Mouse (Mus musculus) left cerebral cortex, postnatal 36 days (tissue): ENCODE data around the gene Tnfsf11. TPM values are rescaled to one million over a fixed set of nuclear protein-coding genes. Genes with fewer than 3 reads are reported as not detected.

Source experiments
- DNase-seq, 2 experiments: peaks; one replicate each; pipeline ENCODE4 v3.0.0; 2021 to 2022; ENCODE audit warnings: low spot score in 2 of 2, mixed read lengths in 1 of 2
- intact Hi-C: fragments of 180-260 bp; cut with DNase I; formaldehyde crosslinking; loops from one replicate; pipeline ENCODE4 v1.15.1; 2025
- total RNA-seq, 2 experiments: library from RNA; stranded (reverse); gene quantifications; 2 replicates each; pipeline ENCODE4 v1.2.3; 2021

Gene Tnfsf11
- total RNA-seq, result not detected

GRCm38 (mm10) chr14:78307286-78308237, at the start of gene Tnfsf11:
TSS of gene Tnfsf11 (minus strand) at chr14:78308043.
- intact Hi-C loops, result no loop called here
- no peak for DNase-seq

DNA sequence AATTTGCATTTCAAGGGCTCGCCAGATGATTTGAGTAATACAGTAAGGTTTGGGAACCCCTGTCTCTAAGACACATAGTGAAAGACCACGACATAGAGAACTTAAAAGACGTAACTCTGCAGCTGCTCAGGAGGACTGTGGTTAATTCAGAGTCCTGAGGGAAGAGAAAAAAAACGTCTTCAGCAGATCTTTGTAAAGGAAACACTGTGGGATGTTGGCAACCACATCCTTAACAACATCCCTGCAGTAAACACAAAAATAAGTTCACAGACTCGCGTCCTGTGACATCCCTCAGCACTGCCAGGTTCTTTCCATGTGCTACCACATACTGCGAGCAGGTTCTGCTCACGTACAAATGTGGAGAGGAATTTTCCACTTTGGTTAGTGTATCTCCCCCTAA, 48.9 kb upstream of the Tnfsf11 start:
- no peak for DNase-seq
- intact Hi-C loops, result no loop called here

- DNase-seq, result no peak
- intact Hi-C loops, result no loop called here
Observed at GRCm38 (mm10) chr14:78355381-78355780, 47.5 kb upstream of the Tnfsf11 start.

GRCm38 (mm10) chr14:78352865-78353264, 45.0 kb upstream of the Tnfsf11 start:
- no peak for DNase-seq
- intact Hi-C loops, result loop anchor here (5.0 kb wide), 1 partner anchor 41 kb away; no protein-coding TSS in a partner anchor

DNA sequence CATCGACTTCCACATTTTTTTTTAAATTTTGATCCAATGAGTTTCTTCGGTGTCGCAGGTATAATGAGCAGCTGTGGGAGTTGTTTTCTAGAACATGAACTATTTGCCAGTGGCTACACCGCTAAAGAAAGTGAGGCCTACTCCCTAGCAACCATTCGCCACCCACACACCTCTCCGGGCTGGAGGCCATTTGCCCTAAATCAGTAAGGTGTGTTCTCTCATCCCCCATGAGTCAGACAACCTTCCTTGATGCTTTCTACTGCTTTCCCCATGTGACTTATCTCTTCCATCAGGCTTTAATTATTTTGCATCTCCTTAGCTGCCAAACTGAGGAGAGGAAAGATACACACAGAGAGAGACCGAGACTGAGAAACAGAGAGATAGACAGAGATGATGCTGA, 43.7 kb upstream of the Tnfsf11 start:
- intact Hi-C loops, result loop anchor here (5.0 kb wide), 1 partner anchor 39 kb away; no protein-coding TSS in a partner anchor
- DNase-seq, result no peak

DNA sequence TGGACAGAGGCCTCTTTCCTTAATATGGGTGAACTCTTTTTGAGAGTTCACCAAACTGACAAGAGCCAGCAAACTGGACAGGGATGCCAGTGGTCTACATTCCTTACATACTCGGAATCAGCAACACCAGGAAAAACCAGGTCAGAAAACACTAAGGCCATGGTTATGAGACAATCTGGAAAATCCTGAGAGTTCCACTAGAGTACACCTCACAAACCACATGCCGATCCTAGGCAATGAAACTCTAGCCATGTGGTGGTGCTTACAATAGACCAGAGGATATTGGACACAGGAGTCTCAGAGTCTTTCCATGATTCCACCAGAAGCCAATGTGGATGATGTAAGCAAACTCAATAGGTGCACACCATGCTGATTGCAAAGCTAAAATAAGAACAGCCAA, 39.9 kb upstream of the Tnfsf11 start:
- intact Hi-C loops, result no loop called here
- no peak for DNase-seq

- DNase-seq, result no peak
- intact Hi-C loops, result no loop called here
Observed at GRCm38 (mm10) chr14:78343007-78343406, 35.2 kb upstream of the Tnfsf11 start.

DNA sequence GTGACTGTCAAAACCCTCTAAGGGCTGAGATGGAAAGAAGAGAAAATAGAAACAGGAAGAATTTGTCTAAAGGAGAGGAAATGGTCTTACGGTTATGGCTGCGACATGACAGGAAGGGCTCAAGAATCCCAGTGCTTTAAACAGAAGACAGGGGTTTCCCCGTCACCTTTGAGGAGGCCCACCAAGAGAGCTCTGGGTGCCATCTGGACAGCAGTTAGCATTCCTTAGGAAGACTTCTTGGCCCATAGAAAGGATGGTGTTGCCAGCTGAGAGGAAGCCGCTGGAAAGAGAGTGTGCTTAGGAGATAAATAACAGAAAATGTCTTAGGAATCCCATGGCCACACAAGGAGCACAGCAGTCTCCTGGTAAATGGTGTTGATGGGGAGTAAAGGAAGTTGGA, 34.3 kb upstream of the Tnfsf11 start:
- intact Hi-C loops, result no loop called here
- DNase-seq, result no peak

- intact Hi-C loops, result no loop called here
- DNase-seq, result no peak
Observed at GRCm38 (mm10) chr14:78333341-78333740, 25.5 kb upstream of the Tnfsf11 start.

DNA sequence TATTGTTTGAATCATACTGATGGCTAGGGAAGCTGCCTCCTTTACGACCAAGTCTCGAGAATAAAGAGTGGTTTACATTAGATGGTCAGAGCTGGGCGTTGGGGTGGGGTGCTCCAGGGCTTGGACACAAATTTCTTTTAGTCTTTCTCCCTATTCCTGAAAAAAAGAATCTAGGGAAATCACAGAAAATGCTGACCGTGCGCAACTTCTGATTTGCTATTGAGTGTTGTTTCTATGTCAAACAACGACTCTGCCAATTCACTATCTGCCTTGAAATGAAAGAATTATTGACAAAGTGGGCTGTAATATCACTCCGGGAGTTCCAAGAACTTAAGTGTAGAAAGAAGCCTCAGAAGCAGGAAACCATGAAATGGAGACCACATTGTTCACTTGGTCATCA, 23.5 kb upstream of the Tnfsf11 start:
- DNase-seq, result no peak
- intact Hi-C loops, result no loop called here

- DNase-seq, result no peak
- intact Hi-C loops, result no loop called here
Observed at GRCm38 (mm10) chr14:78330576-78331300, 22.9 kb upstream of the Tnfsf11 start.

DNA sequence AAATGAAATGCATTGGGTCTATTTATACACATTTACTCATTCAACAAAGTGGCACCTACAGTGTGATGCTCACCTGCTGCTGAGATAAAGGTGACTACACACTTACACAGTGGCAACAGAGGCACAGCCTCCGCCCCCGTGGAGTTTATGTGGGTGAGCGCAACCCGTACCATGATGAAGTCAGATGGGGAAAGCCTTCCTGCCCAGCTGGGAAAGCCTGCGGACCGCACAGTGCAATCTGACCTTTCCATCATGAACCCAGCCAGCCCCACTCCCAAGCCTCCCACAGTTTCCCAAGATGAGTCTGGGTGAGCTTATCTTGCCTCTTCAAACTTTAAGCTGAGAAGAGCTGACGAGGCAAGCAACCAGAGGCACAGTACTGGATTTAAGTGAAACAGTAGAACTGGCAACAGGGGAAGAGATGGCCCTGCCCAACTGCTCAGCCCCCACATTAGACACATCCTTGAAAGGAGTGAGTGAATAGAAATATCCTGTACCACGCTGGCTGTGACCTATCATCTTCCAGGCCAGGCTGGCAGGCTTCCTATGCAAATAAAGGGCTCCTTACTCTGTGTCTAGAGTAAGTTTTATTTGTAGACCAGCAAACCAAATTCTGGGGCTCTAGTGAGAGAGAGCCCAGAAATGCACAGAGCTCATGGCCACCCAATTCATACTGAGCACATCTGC, 22.1 kb upstream of the Tnfsf11 start:
- DNase-seq, result no peak
- intact Hi-C loops, result no loop called here

DNA sequence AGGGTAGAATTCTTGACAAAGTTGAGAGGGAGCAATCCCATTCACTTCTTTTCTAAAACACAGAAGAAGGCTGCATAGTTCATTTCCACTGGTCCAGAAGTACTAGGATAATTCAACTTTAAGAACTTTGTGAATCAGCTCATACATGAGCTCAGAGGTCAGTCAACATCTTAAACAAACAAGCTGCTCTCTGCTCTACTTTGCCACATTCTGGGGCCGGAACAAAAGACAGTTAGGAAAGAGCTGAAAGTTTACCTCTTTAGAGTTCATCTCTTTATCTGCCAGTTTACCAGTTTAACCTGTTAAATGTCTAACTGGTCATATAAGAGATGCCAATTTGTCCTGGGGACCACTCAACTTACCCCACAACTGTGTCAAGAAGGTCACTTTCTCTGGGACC, 15.5 kb upstream of the Tnfsf11 start:
- intact Hi-C loops, result no loop called here
- no peak for DNase-seq

GRCm38 (mm10) chr14:78322916-78323315, 15.1 kb upstream of the Tnfsf11 start:
- DNase-seq, result no peak
- intact Hi-C loops, result no loop called here

DNA sequence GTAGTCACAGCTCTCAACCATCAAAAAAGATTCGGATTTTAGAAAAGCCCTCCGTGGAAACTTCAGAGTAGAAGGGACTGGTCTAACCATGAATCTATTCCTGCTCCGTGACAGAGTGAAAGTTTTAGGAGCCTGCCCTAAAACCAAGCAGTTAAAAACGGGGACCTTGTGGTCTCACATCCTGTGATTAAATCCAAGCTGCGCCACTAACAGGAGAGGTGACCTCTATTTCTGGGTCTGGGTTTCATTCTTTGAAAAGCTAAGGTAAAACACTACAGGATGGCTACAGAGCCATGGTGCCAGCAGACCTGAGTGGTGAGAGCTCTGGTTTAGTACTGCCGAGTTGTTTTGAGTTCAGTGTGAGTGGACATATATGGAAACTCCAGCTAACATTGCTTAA, 12.4 kb upstream of the Tnfsf11 start:
- intact Hi-C loops, result no loop called here
- DNase-seq, result no peak

- no peak for DNase-seq
- intact Hi-C loops, result no loop called here
Observed at GRCm38 (mm10) chr14:78319580-78319979, 11.7 kb upstream of the Tnfsf11 start.

GRCm38 (mm10) chr14:78319000-78319399, 11.2 kb upstream of the Tnfsf11 start:
- no peak for DNase-seq
- intact Hi-C loops, result no loop called here

DNA sequence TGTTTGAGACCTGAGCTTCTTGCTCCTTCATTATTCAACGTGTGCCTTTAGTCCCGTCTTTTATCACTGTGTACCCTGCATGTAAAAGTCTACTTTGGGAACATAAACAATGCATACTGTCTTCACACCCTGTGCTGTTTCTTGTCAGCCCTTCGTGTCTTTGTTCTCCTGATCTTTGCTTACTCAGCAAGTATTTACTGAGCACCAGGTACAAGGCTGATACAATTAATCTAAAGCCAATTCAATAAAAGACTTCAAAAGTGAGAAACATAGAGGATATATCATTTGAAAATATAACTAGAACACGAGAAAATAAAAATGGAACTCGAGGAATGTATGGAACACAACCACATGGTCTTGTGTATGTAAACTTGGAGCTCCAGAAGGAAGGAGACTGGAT, 9.8 kb upstream of the Tnfsf11 start:
- DNase-seq, result no peak
- intact Hi-C loops, result no loop called here

DNA sequence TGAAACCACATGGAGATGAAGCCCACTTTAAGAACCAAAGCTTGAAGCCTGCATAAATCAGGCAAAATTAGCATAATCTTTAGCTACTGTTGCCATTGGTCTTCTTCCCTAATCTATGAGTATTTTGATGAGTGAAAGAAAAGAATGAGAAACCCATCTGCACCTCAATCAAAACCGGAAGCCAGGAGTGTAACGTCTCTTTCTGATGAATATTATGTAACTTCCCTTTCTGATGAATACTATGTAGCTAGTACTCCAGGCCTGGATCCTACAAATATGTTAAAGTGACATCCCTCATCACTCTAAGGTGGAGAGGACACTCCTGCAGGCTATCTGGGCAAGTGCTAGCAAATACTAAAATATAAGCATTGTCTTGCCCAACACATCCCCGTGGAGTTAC, 6.9 kb downstream of the Tnfsf11 start:
- no peak for DNase-seq
- intact Hi-C loops, result loop anchor here (5.0 kb wide), 1 partner anchor 181 kb away; no protein-coding TSS in a partner anchor

- DNase-seq, result no peak
- intact Hi-C loops, result no loop called here
Observed at GRCm38 (mm10) chr14:78292687-78293086, 15.2 kb downstream of the Tnfsf11 start.
